In the genomic region with DNA sequence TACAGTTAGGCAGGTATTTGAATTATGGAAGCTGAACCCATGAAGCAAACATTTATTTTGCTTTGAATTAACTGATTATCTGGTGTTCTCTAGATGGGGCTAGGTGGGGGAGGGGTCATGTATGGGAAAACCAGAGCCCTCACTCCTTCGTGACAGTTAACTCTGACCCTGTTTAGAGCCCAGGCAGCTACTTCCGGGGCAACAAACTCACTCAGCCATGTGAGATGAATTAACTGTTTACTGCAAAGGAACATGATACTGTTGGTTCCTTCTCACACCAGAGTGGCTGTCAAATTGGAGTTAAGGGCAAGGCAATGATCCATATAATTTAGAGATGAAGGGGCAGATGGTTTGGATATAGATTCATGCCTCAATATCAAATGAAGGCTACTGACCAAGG, we compare ENCODE assay signal across 17 mouse cellular contexts.
"Had no signal": no experiment of that assay in that cellular context is flagged by ENCODE, and none has a peak within 500 bp of the region (broad histone marks: within the 10 kb centered on the region; RNA-seq: fewer than 3 reads in every experiment).

No protein-coding gene starts in this region.

- H3K36me3 ChIP-seq: limb, embryonic 10.5 days; liver, embryonic 15.5 days; neural tube, embryonic 12.5 days; stomach, embryonic 15.5 days had no signal

- H3K4me3 ChIP-seq: left cerebral cortex, adult 2 months; limb, embryonic 10.5 days; liver, embryonic 15.5 days; neural tube, embryonic 12.5 days; stomach, embryonic 15.5 days had no signal

- ATAC-seq: intestine, postnatal 0 days; lung, postnatal 0 days had no signal

- DNase-seq: kidney, adult 9 months; lung, adult 2 months; lung, postnatal 36 days; midbrain, embryonic 14.5 days; retina, postnatal 1 day; right cerebral cortex, postnatal 4 days; spleen, adult 18-20 months; thymus, adult 2 months; thymus, postnatal 25 days had no signal

- H3K9ac ChIP-seq: liver, embryonic 15.5 days; neural tube, embryonic 12.5 days; stomach, embryonic 15.5 days had no signal

- H3K9me3 ChIP-seq: limb, embryonic 10.5 days; liver, embryonic 15.5 days; neural tube, embryonic 12.5 days; stomach, embryonic 15.5 days had no signal

- H3K4me2 ChIP-seq: liver, embryonic 11.5 days; liver, embryonic 15.5 days; neural tube, embryonic 12.5 days; stomach, embryonic 15.5 days had no signal

- H3K27ac ChIP-seq: left cerebral cortex, adult 2 months; limb, embryonic 10.5 days; liver, embryonic 15.5 days; neural tube, embryonic 12.5 days; stomach, embryonic 15.5 days had no signal

- H3K27me3 ChIP-seq: liver, embryonic 15.5 days; neural tube, embryonic 12.5 days; stomach, embryonic 15.5 days had no signal
